Mouse (Mus musculus): Measurements from ENCODE around the gene Rbpms2. TPM values are rescaled to one million over a fixed set of nuclear protein-coding genes. Genes with fewer than 3 reads are reported as not detected.

Rbpms2 gene
- polyA plus RNA-seq, 1 experiment, result 162 TPM

DNA sequence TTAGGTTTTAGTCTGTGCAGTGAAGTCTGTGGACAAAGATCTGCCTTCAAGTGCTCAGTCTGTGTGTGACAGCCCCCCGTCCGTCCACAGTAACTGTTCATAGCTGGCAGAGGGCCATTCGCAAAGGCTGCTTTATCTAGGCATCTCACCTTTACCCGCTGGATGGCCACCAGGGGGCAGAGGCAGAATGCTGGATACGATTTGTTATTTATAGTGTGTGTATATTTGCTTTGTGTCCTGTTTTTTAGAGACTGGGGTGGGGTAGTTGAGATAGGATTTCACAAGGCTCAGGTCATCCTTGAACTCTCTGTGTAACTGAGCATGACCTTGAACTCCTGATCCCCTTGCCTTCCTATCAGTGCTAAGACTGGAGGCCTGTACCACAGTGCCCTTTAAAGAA is 36.6 kb downstream of the Rbpms2 start:
- Histone ChIP-seq H3K4me3 (ENCODE audit: low read depth, low read length) (no peak overlapping the region), H3K27ac (ENCODE audit: insufficient read depth, low read length) (no peak overlapping the region), H3K4me1 (ENCODE audit: control insufficient read depth, insufficient read depth, low read length) (peaks cover 1% of the 10 kb centered on the region), H3K27me3 (ENCODE audit: control insufficient read depth, insufficient read depth, low read length, poor library complexity, severe bottlenecking) (no peaks in the 10 kb centered on the region), H3K36me3 (ENCODE audit: control insufficient read depth, insufficient read depth, low read length, poor library complexity, severe bottlenecking) (no peaks in the 10 kb centered on the region), H3K9me3 (replicated peaks; ENCODE audit: control insufficient read depth, insufficient read depth, low read length, poor library complexity, severe bottlenecking) (no peaks in the 10 kb centered on the region), H3K9ac (ENCODE audit: low read depth, poor library complexity, severe bottlenecking) (no peak overlapping the region)
- TF ChIP-seq EP300 (IDR thresholded peaks at IDR 0.05; ENCODE audit: insufficient read depth, low read depth, low read length) (no peak), CTCF (IDR thresholded peaks at IDR 0.05; ENCODE audit: low read depth, low read length) (peak; percentile 78)

DNA sequence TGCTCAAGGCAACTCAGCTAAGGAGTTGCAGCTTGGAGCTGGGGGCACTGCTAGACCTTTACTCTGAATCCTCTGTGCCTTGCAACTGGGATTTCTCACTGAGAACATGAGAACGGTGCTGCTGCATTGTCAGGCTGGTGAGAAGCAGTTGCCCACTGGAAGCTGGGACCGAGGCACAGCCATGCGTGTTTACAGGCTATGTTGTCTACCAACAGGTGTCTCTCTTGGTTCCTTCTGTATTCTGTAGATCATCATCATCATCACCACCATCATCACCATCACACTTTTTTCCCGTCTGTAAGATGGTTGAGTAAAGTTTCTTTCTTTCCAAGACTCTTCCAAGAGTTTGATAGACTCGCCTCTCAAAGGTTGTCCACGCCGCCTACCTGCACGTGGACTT is 38.3 kb downstream of the Rbpms2 start, which contains the start of gene Oaz2:
Gene Oaz2 (plus strand): TSS at position 301 of the 400 bp plus-strand sequence.
- Histone ChIP-seq H3K9ac (ENCODE audit: low read depth, poor library complexity, severe bottlenecking) (no peak within 1 kb of the TSS), H3K4me3 (ENCODE audit: low read depth, low read length) (no peak within 1 kb of the TSS), H3K9me3 (replicated peaks; ENCODE audit: control insufficient read depth, insufficient read depth, low read length, poor library complexity, severe bottlenecking) (no peaks in the 10 kb centered on the region), H3K36me3 (ENCODE audit: control insufficient read depth, insufficient read depth, low read length, poor library complexity, severe bottlenecking) (no peaks in the 10 kb centered on the region), H3K27me3 (ENCODE audit: control insufficient read depth, insufficient read depth, low read length, poor library complexity, severe bottlenecking) (no peaks in the 10 kb centered on the region), H3K4me1 (ENCODE audit: control insufficient read depth, insufficient read depth, low read length) (peaks cover 3% of the 10 kb centered on the region), H3K27ac (ENCODE audit: insufficient read depth, low read length) (no peak within 1 kb of the TSS)
- TF ChIP-seq EP300 (IDR thresholded peaks at IDR 0.05; ENCODE audit: insufficient read depth, low read depth, low read length) (no peak), CTCF (IDR thresholded peaks at IDR 0.05; ENCODE audit: low read depth, low read length) (no peak), POLR2A (IDR thresholded peaks at IDR 0.05; ENCODE audit: insufficient read depth, low read length) (no peak)

DNA sequence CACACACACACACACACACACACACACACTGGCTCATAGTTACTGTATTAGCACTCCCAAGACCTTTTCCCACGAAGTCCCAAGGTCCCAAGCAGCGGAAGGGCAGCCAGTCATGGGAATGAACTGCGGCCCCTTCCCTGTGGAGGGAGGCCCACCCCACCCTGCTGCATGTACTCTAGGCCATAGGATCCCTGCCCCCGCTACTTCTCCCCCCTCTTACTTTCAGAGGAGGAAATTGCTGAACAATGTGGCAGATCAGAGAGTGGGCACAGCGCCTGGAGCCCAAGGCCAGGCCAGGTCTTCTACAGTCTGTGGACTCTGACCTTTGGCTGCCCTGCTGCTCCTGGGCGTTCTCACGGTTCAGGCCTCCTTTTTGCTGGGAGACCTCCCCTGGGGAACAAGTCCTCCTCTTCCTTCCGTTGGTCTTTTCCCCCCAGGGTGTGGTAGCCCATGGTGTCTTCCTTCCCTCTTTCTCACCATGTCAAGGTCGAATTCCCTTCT is 42.0 kb downstream of the Rbpms2 start:
- TF ChIP-seq CTCF (IDR thresholded peaks at IDR 0.05; ENCODE audit: low read depth, low read length), result no peak
- no peak for TF ChIP-seq POLR2A (IDR thresholded peaks at IDR 0.05; ENCODE audit: insufficient read depth, low read length)
- TF ChIP-seq EP300 (IDR thresholded peaks at IDR 0.05; ENCODE audit: insufficient read depth, low read depth, low read length), result no peak
- Histone ChIP-seq H3K9me3 (replicated peaks; ENCODE audit: control insufficient read depth, insufficient read depth, low read length, poor library complexity, severe bottlenecking) (no peaks in the 10 kb centered on the region), H3K4me3 (ENCODE audit: low read depth, low read length) (no peak overlapping the region), H3K27ac (ENCODE audit: insufficient read depth, low read length) (peak overlapping the region; percentile 17; the same call in 1 of the 2 replicates), H3K4me1 (ENCODE audit: control insufficient read depth, insufficient read depth, low read length) (peaks cover 3% of the 10 kb centered on the region), H3K9ac (ENCODE audit: low read depth, poor library complexity, severe bottlenecking) (no peak overlapping the region), H3K36me3 (ENCODE audit: control insufficient read depth, insufficient read depth, low read length, poor library complexity, severe bottlenecking) (no peaks in the 10 kb centered on the region), H3K27me3 (ENCODE audit: control insufficient read depth, insufficient read depth, low read length, poor library complexity, severe bottlenecking) (no peaks in the 10 kb centered on the region)

DNA sequence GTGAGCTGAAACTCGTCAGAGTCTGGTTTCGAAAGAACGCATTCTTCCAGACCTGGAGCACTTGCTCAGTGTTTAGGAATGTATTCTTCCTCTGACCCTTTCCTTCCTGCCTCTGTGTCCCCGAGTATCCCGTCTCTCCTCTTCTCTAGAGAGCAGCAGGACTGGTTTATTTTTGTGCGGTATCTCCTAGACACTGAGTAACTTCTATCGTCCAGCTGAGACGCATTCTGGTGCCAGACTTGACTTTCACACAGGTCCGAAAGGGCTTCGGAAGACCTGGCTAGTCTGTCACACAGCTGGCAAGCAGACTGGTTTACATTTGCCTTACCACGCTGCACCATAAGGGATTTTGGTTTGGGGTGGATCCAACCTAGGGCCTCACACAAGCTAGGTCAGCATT is 43.5 kb downstream of the Rbpms2 start:
- peak overlapping the region; percentile 0; the same call in 1 of the 2 replicates for H3K27ac ChIP-seq (ENCODE audit: insufficient read depth, low read length)
- H3K9ac ChIP-seq (ENCODE audit: low read depth, poor library complexity, severe bottlenecking), result no peak overlapping the region
- TF ChIP-seq POLR2A (IDR thresholded peaks at IDR 0.05; ENCODE audit: insufficient read depth, low read length) (no peak), EP300 (IDR thresholded peaks at IDR 0.05; ENCODE audit: insufficient read depth, low read depth, low read length) (no peak), CTCF (IDR thresholded peaks at IDR 0.05; ENCODE audit: low read depth, low read length) (no peak)

DNA sequence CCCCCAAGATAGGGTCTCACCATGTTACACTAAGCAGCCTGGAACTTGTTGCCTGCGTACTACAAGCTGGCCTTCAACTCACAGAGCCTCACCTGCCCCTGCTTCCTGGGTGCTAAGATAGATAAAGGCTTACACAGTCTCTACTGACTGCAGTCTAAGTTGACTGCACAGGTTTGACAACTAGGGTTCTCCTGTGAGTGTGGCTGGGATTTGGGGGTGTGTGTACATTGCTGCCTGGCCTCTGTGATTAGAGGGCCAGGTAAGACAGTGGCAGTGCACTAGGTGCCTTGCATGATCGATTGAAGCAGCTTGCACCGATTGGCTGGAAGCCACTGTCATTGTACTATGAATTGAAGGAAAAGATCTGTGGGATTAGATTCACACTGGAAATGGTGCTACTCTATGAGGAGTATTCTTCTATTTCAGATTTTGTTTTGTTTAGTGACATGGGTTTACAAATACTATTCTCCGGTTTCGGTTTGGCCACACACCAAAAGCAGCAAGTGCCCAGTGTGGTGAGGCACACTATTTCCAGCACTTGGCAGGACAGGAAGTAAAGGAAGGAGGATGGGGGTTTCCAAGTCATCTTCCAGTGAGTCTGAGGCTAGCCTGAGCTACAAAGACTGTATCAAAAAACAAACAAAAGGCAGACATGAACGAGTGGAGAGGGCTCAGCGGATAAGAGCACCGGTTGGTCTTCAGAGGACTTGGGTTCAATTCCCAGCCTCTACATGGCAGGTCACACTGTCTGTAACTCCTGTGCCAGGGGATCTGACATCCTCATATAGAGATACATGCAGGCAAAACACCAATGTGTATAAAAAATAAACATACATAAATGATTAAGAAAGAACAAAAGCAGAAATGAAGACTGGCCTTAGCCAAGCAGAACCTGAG is 46.3 kb downstream of the Rbpms2 start:
- TF ChIP-seq EP300 (IDR thresholded peaks at IDR 0.05; ENCODE audit: insufficient read depth, low read depth, low read length), result no peak
- no peak for TF ChIP-seq CTCF (IDR thresholded peaks at IDR 0.05; ENCODE audit: low read depth, low read length)
- TF ChIP-seq POLR2A (IDR thresholded peaks at IDR 0.05; ENCODE audit: insufficient read depth, low read length), result no peak
- no peaks in the 10 kb centered on the region for H3K36me3 ChIP-seq (ENCODE audit: control insufficient read depth, insufficient read depth, low read length, poor library complexity, severe bottlenecking)
- H3K4me3 ChIP-seq (ENCODE audit: low read depth, low read length), result peak overlapping the region; percentile 24
- peak overlapping the region; percentile 32; the same call in 1 of the 2 replicates for H3K9ac ChIP-seq (ENCODE audit: low read depth, poor library complexity, severe bottlenecking)
- H3K4me1 ChIP-seq (ENCODE audit: control insufficient read depth, insufficient read depth, low read length), result peaks cover 3% of the 10 kb centered on the region
- H3K27me3 ChIP-seq (ENCODE audit: control insufficient read depth, insufficient read depth, low read length, poor library complexity, severe bottlenecking), result no peaks in the 10 kb centered on the region
- no peaks in the 10 kb centered on the region for H3K9me3 ChIP-seq (replicated peaks; ENCODE audit: control insufficient read depth, insufficient read depth, low read length, poor library complexity, severe bottlenecking)
- H3K27ac ChIP-seq (ENCODE audit: insufficient read depth, low read length), result no peak overlapping the region

More for the DNA sequence above, 43.5 kb downstream of the Rbpms2 start:
- H3K9me3 ChIP-seq (replicated peaks; ENCODE audit: control insufficient read depth, insufficient read depth, low read length, poor library complexity, severe bottlenecking), result no peaks in the 10 kb centered on the region
- H3K4me3 ChIP-seq (ENCODE audit: low read depth, low read length), result no peak overlapping the region
- H3K27me3 ChIP-seq (ENCODE audit: control insufficient read depth, insufficient read depth, low read length, poor library complexity, severe bottlenecking), result no peaks in the 10 kb centered on the region
- H3K4me1 ChIP-seq (ENCODE audit: control insufficient read depth, insufficient read depth, low read length), result peaks cover 3% of the 10 kb centered on the region
- no peaks in the 10 kb centered on the region for H3K36me3 ChIP-seq (ENCODE audit: control insufficient read depth, insufficient read depth, low read length, poor library complexity, severe bottlenecking)
